Mouse (Mus musculus): ENCODE measurements around the gene Nbr1. TPM values are rescaled to one million over a fixed set of nuclear protein-coding genes. Genes with fewer than 3 reads are reported as not detected.

Gene Nbr1
- 179 and 198 TPM in 2 replicates for polyA plus RNA-seq (2012; ENCODE audit: insufficient read depth, insufficient read length, missing spikeins)

DNA sequence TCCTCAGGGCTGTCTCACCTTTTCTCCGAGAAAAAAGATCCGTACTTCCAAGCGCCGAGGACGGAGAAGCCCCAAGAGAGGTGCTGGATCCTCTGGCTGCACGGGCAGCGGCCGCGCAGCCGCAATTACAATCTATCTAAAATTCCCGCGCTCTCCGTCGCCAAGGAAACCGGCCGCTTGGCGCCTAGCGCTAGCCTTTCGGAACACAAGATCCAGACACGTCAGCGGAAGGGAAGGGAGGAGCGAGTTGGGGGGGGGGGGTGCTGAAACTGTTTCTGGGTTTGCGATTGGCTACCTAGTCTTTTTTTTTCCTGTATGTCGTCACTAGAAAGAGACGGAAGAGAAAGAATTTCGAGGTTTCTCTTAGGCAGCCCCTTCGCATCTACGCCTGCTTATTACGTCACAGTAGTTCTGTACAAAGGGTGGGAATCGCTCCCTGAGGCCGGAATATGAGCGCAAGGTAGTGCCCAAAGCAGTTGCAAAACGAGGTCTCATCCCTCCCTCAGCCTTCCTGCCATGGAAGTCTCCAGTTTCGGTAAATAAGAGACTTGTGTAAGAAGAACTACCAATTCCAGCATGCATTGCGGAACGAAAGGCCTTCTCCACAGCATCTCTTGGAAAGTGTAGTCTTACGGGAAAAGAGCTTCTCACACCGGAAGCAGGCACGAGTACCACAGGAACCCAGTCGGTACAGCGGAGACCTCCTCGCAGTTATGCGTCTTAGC lies at the start of gene Nbr1, which contains the start of gene Brca1:
TSS of gene Nbr1 (plus strand) at position 399 of the 725 bp plus-strand sequence.
TSS of gene Brca1 (minus strand) at position 205 of the 725 bp plus-strand sequence.
- Histone ChIP-seq H3K27ac (ENCODE audit: insufficient read depth, low read depth, low read length) (peak within 1 kb of the TSS; percentile 88), H3K4me3 (ENCODE audit: insufficient read depth, low read length) (peak within 1 kb of the TSS; percentile 83), H3K4me1 (ENCODE audit: control insufficient read depth, insufficient read depth, low read length) (peaks cover 8% of the 10 kb centered on the region; the same call in 1 of the 2 replicates)
- TF ChIP-seq POLR2A (IDR thresholded peaks at IDR 0.05; ENCODE audit: borderline replicate concordance, low read depth, low read length) (no peak), CTCF (IDR thresholded peaks at IDR 0.05; ENCODE audit: low read depth, low read length) (no peak)

DNA sequence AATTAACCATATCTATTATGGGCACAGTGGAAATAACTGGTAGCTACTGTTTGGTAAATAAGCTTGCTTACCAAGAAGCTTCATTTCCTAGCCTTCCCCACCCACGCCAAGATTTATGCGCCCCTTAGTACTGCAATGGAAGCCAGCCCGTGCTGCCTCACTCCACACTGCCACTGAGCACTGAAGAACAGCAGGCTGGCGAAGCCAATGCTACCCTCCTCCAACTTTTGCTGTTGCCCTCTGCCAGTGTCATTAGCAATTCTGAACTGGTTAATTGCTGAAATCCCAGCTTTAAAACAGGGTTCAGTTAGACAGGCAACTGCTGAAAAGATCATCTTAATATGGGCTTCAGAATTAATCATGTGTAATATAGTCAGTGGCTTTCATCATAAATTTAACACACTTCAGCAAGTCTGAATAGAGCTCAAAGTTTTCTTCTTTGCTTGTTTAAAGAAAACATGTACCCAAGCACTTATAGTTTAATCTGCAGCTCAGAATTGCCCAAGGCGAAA lies 45.6 kb upstream of the Nbr1 start:
- H3K4me1 ChIP-seq (ENCODE audit: control insufficient read depth, insufficient read depth, low read length): no peaks in the 10 kb centered on the region
- H3K27ac ChIP-seq (ENCODE audit: insufficient read depth, low read depth, low read length): no peak overlapping the region
- TF ChIP-seq POLR2A (IDR thresholded peaks at IDR 0.05; ENCODE audit: borderline replicate concordance, low read depth, low read length): no peak
- no peak for TF ChIP-seq CTCF (IDR thresholded peaks at IDR 0.05; ENCODE audit: low read depth, low read length)
- no peak overlapping the region for H3K4me3 ChIP-seq (ENCODE audit: insufficient read depth, low read length)

GRCm38 (mm10) chr11:101507090-101507489 lies 44.9 kb upstream of the Nbr1 start:
- no peak overlapping the region for H3K27ac ChIP-seq (ENCODE audit: insufficient read depth, low read depth, low read length)
- TF ChIP-seq POLR2A (IDR thresholded peaks at IDR 0.05; ENCODE audit: borderline replicate concordance, low read depth, low read length): no peak
- no peak for TF ChIP-seq CTCF (IDR thresholded peaks at IDR 0.05; ENCODE audit: low read depth, low read length)

GRCm38 (mm10) chr11:101518937-101519336 lies 33.0 kb upstream of the Nbr1 start:
- TF ChIP-seq CTCF (IDR thresholded peaks at IDR 0.05; ENCODE audit: low read depth, low read length) (no peak), POLR2A (IDR thresholded peaks at IDR 0.05; ENCODE audit: borderline replicate concordance, low read depth, low read length) (no peak)
- Histone ChIP-seq H3K4me1 (ENCODE audit: control insufficient read depth, insufficient read depth, low read length) (peaks cover 8% of the 10 kb centered on the region), H3K4me3 (ENCODE audit: insufficient read depth, low read length) (no peak overlapping the region), H3K27ac (ENCODE audit: insufficient read depth, low read depth, low read length) (no peak overlapping the region)

More at GRCm38 (mm10) chr11:101507090-101507489, 44.9 kb upstream of the Nbr1 start:
- Histone ChIP-seq H3K4me1 (ENCODE audit: control insufficient read depth, insufficient read depth, low read length) (no peaks in the 10 kb centered on the region), H3K4me3 (ENCODE audit: insufficient read depth, low read length) (no peak overlapping the region)

GRCm38 (mm10) chr11:101519364-101519763 lies 32.6 kb upstream of the Nbr1 start:
- Histone ChIP-seq H3K4me3 (ENCODE audit: insufficient read depth, low read length) (no peak overlapping the region), H3K4me1 (ENCODE audit: control insufficient read depth, insufficient read depth, low read length) (peaks cover 8% of the 10 kb centered on the region), H3K27ac (ENCODE audit: insufficient read depth, low read depth, low read length) (no peak overlapping the region)
- TF ChIP-seq CTCF (IDR thresholded peaks at IDR 0.05; ENCODE audit: low read depth, low read length) (no peak), POLR2A (IDR thresholded peaks at IDR 0.05; ENCODE audit: borderline replicate concordance, low read depth, low read length) (no peak)

DNA sequence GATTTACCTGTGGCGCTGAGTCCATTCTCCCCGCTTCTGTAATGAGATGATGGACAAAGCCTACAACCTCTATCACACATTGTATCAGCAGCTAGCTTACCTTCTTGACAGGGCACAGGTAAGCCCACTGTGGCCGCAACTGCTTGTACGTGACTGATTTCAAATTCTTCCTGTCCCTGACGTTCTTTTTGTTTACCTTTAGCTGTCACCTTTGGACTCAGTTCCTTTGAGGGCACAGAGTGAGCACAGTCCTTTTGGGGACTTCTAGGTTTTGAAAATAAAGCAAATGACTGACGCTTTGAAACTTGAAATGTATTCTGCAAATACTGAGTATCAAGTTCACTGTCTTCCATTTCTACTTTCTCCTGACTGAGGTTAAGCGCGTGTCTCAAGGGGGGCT lies 27.5 kb upstream of the Nbr1 start:
- Histone ChIP-seq H3K4me3 (ENCODE audit: insufficient read depth, low read length) (no peak overlapping the region), H3K4me1 (ENCODE audit: control insufficient read depth, insufficient read depth, low read length) (peaks cover 8% of the 10 kb centered on the region)
- TF ChIP-seq CTCF (IDR thresholded peaks at IDR 0.05; ENCODE audit: low read depth, low read length) (no peak), POLR2A (IDR thresholded peaks at IDR 0.05; ENCODE audit: borderline replicate concordance, low read depth, low read length) (no peak)

DNA sequence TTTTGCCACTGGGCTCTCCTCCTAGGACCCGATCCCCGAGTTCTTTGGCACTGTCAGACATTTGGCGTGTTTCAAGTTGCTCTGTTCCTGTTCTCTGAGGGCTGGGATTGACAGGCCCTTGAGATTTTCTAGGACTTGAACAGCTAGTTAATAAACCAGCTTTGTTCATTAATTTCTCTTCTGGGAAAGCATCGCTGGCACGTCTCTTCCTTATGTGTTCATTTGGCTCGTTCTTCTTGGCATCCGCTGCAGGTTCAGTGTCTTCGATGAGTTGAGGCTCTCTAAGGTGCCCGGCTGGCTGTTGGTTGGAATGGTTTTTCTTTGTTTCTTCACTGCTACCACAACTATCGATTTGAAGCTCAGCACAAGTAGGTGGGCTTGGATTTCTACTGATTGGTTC lies 26.9 kb upstream of the Nbr1 start:
- no peak overlapping the region for H3K27ac ChIP-seq (ENCODE audit: insufficient read depth, low read depth, low read length)
- no peak for TF ChIP-seq CTCF (IDR thresholded peaks at IDR 0.05; ENCODE audit: low read depth, low read length)
- TF ChIP-seq POLR2A (IDR thresholded peaks at IDR 0.05; ENCODE audit: borderline replicate concordance, low read depth, low read length): no peak
- H3K4me1 ChIP-seq (ENCODE audit: control insufficient read depth, insufficient read depth, low read length): peaks cover 8% of the 10 kb centered on the region
- H3K4me3 ChIP-seq (ENCODE audit: insufficient read depth, low read length): no peak overlapping the region

More for the DNA sequence above, 27.5 kb upstream of the Nbr1 start:
- no peak overlapping the region for H3K27ac ChIP-seq (ENCODE audit: insufficient read depth, low read depth, low read length)

- TF ChIP-seq POLR2A (IDR thresholded peaks at IDR 0.05; ENCODE audit: borderline replicate concordance, low read depth, low read length) (no peak), CTCF (IDR thresholded peaks at IDR 0.05; ENCODE audit: low read depth, low read length) (no peak)
- no peak overlapping the region for H3K4me3 ChIP-seq (ENCODE audit: insufficient read depth, low read length)
- H3K27ac ChIP-seq (ENCODE audit: insufficient read depth, low read depth, low read length): no peak overlapping the region
- H3K4me1 ChIP-seq (ENCODE audit: control insufficient read depth, insufficient read depth, low read length): peaks cover 8% of the 10 kb centered on the region
Measured at GRCm38 (mm10) chr11:101525936-101526595, 25.9 kb upstream of the Nbr1 start.

- Histone ChIP-seq H3K4me1 (ENCODE audit: control insufficient read depth, insufficient read depth, low read length) (peaks cover 5% of the 10 kb centered on the region), H3K27ac (ENCODE audit: insufficient read depth, low read depth, low read length) (no peak overlapping the region), H3K4me3 (ENCODE audit: insufficient read depth, low read length) (no peak overlapping the region)
- TF ChIP-seq CTCF (IDR thresholded peaks at IDR 0.05; ENCODE audit: low read depth, low read length): no peak
- TF ChIP-seq POLR2A (IDR thresholded peaks at IDR 0.05; ENCODE audit: borderline replicate concordance, low read depth, low read length): no peak
Measured at GRCm38 (mm10) chr11:101526686-101527085, 25.3 kb upstream of the Nbr1 start.

GRCm38 (mm10) chr11:101543533-101543932 lies 8.4 kb upstream of the Nbr1 start:
- H3K4me3 ChIP-seq (ENCODE audit: insufficient read depth, low read length): peak overlapping the region; percentile 21
- TF ChIP-seq POLR2A (IDR thresholded peaks at IDR 0.05; ENCODE audit: borderline replicate concordance, low read depth, low read length): no peak
- no peak for TF ChIP-seq CTCF (IDR thresholded peaks at IDR 0.05; ENCODE audit: low read depth, low read length)
- H3K27ac ChIP-seq (ENCODE audit: insufficient read depth, low read depth, low read length): peak overlapping the region; percentile 82
- H3K4me1 ChIP-seq (ENCODE audit: control insufficient read depth, insufficient read depth, low read length): peaks cover 17% of the 10 kb centered on the region
